Mouse (Mus musculus) stomach, postnatal 0 days (tissue): ENCODE results near the gene Cntn5.

ENCODE experiments used
- CTCF ChIP-seq: IDR thresholded peaks from 2 replicates; pipeline ENCODE4 v1.5.1; 2016; ENCODE audit warnings: antibody characterized with exemption, low read depth, mild to moderate bottlenecking, moderate library complexity
- EP300 ChIP-seq: optimal IDR thresholded peaks from 2 replicates; pipeline ENCODE3; 2016; ENCODE audit warnings: antibody characterized with exemption

- TF ChIP-seq CTCF (peak; percentile 34), EP300 (no peak)
Measured at GRCm38 (mm10) chr9:9799546-9799945, 1105.0 kb downstream of the Cntn5 start.
